Mouse (Mus musculus) brain, adult 2 months (tissue): ENCODE data around the gene Pfn5.
"Not testable (repeated sequence)": the region's sequence is repeated elsewhere in the genome, so short reads cannot be mapped to it uniquely, and the experiment has no call there.

Source experiments
- DNase-seq: peaks from one replicate; pipeline ENCODE4 v3.0.0; 2011; ENCODE audit warnings: low read depth, low spot score

Gene Pfn5

DNA sequence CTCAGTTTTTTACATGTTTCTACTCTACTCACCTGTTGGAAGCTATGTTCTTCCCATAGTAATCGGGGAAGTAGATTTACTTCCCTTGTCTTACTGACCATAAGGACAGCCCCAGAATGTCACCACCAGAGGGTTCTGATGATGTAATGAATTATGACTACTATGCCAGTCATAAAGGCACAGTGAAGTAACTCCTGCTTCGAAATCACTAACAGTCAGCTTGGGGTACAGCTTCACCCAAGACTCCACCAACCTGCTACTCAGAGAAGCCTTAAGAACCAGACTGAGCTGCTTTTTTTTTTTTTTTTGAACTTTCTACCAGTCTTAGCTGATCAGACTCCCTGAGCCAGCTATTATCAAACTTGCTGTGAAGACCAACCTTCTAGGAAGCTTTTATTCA lies at the start of gene Pfn5, which contains the start of gene Asb12:
Gene Pfn5 (plus strand): TSS at position 218 of the 400 bp plus-strand sequence.
Gene Asb12 (minus strand): TSS at position 101 of the 400 bp plus-strand sequence.
- no peak for DNase-seq

DNA sequence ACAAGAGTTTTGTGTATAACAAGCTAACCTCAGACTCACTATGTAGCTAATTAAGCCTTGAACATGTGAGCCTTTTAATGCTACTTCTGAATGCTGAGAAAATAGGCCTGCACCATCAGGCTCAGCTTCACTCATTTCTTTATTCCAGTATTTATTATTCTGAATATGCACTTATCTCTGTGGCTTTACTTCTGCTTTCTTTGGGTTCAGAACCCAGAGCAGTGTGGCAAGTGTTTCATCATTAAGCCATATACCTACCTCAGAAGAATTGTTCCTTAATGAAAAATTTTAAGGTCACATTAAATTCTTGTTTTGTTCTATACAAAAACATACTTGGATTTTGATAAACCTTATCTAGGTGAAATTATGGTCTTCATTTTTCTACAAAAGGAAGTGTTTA lies 34.0 kb upstream of the Pfn5 start:
- DNase-seq = no peak

DNA sequence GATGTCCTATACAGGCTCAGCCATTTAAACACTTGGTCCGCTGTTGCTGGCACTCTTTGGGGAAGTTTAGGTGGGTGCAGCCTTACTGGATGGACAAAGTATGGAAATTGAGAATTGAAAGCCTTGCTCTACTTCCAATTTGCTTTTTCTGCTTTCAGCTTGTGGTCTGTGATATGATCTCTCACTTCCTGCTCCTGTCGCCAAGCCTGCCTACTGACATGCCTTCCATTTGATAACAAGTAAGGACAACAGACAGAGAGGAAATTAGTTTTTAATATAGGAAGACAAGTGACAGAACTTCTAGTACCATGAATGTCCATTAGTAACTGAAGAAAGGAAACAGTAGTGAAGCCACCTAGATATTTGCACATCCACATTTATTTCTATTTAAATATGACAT lies 32.7 kb upstream of the Pfn5 start:
- DNase-seq = no peak

DNA sequence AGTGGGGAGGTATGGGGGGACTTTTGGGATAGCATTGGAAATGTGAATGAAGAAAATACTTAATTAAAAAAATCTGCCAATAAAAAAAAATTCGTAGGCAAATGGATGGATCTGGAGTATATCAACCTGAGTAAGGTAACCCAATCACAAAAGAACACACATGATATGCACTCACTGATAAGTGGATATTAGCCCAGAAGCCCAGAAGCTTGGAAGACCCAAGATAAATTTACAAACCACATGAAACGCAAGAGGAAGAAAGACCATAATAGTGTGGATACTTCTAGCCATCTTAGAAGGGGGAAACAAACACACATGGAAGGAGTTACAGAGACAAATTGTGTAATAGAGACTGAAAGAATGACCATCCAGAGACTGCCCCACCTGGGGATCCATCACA lies 22.4 kb upstream of the Pfn5 start:
- DNase-seq = not testable (repeated sequence)

DNA sequence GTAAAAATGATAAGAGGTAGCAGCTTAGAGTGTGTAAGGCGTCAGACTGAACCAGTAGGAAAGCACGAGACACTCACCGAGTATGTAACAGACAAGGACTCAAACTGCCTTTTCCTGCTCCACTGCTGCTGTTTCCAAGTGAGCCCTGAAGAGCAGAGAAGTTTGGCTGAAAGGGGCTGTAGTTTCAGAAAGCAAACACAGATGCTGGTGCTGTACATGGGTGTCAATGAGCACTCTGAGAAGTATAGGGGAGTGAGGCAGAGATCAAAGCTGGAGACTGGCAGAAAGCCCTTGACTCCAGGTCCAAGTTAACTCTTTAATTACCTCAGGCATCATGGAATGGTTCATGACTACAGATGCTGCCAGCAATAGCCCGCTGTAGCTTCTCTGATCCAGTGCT lies 3.6 kb upstream of the Pfn5 start:
- no peak for DNase-seq

DNA sequence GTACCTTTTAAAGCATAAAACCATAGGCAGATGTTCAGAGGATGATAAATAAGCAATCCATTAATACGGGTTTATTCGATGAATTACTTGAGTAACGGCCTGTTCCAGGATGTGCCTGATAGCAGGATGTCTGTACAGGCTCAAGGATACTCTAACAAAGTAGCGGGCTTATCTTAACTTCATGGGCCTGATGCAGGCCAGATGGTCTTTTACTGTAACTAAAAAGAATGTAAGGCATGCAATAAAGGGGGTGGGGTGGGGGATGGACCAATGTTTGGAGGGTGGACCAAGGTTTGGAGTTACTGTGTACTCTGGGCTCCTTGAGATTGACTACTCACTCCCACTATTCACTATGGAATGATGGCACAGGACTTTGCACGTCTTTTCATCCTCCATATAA lies 42.7 kb downstream of the Pfn5 start:
- DNase-seq = no peak
